Mouse (Mus musculus): ENCODE results near the gene Gtpbp2. TPM values are rescaled to one million over a fixed set of nuclear protein-coding genes. Genes with fewer than 3 reads are reported as not detected.

Gtpbp2 gene
- polyA plus RNA-seq, 1 experiment from 2014 or later = 47.4 TPM

Other genes starting within 250 kb of the Gtpbp2 start
- gene Vegfa, start 128.7 kb upstream of the Gtpbp2 start, polyA plus RNA-seq (2015; fragmentation: Nextera tagmentation; extraction: Ambion mirVana) = 2.5 and 3.3 TPM in 2 replicates
- 125 and 137 TPM in 2 replicates for gene Mrps18a, start 50.0 kb upstream of the Gtpbp2 start, polyA plus RNA-seq (2015; fragmentation: Nextera tagmentation; extraction: Ambion mirVana)
- gene Rsph9, start 16.8 kb upstream of the Gtpbp2 start, polyA plus RNA-seq (2015; fragmentation: Nextera tagmentation; extraction: Ambion mirVana) = 33.7 and 48.7 TPM in 2 replicates
- gene Mad2l1bp, start 7.5 kb upstream of the Gtpbp2 start, polyA plus RNA-seq (2015; fragmentation: Nextera tagmentation; extraction: Ambion mirVana) = 28.6 and 30.1 TPM in 2 replicates
- gene Polh, start 41.6 kb downstream of the Gtpbp2 start, polyA plus RNA-seq (2015; fragmentation: Nextera tagmentation; extraction: Ambion mirVana) = 10.0 and 10.2 TPM in 2 replicates
- 44.5 and 44.6 TPM in 2 replicates for gene Xpo5, start 41.8 kb downstream of the Gtpbp2 start, polyA plus RNA-seq (2015; fragmentation: Nextera tagmentation; extraction: Ambion mirVana)
- gene Polr1c, start 87.0 kb downstream of the Gtpbp2 start, polyA plus RNA-seq (2015; fragmentation: Nextera tagmentation; extraction: Ambion mirVana) = 87.7 and 88.1 TPM in 2 replicates
- gene Yipf3, start 87.0 kb downstream of the Gtpbp2 start, polyA plus RNA-seq (2015; fragmentation: Nextera tagmentation; extraction: Ambion mirVana) = 88.5 and 91.6 TPM in 2 replicates
- 9.6 and 12.6 TPM in 2 replicates for gene Lrrc73, start 92.5 kb downstream of the Gtpbp2 start, polyA plus RNA-seq (2015; fragmentation: Nextera tagmentation; extraction: Ambion mirVana)
- gene Tjap1, start 122.0 kb downstream of the Gtpbp2 start, polyA plus RNA-seq (2015; fragmentation: Nextera tagmentation; extraction: Ambion mirVana) = 31.4 and 35.5 TPM in 2 replicates
- gene Dlk2, start 136.4 kb downstream of the Gtpbp2 start, polyA plus RNA-seq (2015; fragmentation: Nextera tagmentation; extraction: Ambion mirVana) = 8.6 and 13.0 TPM in 2 replicates
- gene Abcc10, start 167.3 kb downstream of the Gtpbp2 start, polyA plus RNA-seq (2015; fragmentation: Nextera tagmentation; extraction: Ambion mirVana) = 7.2 and 8.1 TPM in 2 replicates
- gene Zfp318, start 222.7 kb downstream of the Gtpbp2 start, polyA plus RNA-seq (2015; fragmentation: Nextera tagmentation; extraction: Ambion mirVana) = 13.2 and 14.2 TPM in 2 replicates